Mouse (Mus musculus) kidney, adult 2 months (tissue): ENCODE measurements at regions not wholly inside any gene's neighbourhood (a gene's known extent, or its start where the extent isn't known, plus 50 kb on each side); places are given as distances from the start of the nearest gene placed in this dataset.

ENCODE experiments used
- CTCF ChIP-seq: fragments of 200-500 bp; conservative IDR thresholded peaks from 2 replicates; pipeline ENCODE4 v1.5.1; 2011; ENCODE audit warnings: low read depth, mild to moderate bottlenecking, control low read depth, low read length, moderate library complexity, mixed read lengths; ENCODE audit not compliant: insufficient read depth, insufficient read length
- POLR2A ChIP-seq: fragments of 200-500 bp; IDR thresholded peaks from one replicate; pipeline ENCODE4 v1.6.1; 2011; ENCODE audit warnings: low read depth, low read length, control low read depth

GRCm38 (mm10) chr10:67747461-67747860 lies 165.0 kb downstream of the Zfp365 start:
- TF ChIP-seq CTCF = no peak
- no peak for TF ChIP-seq POLR2A
